Comparison of ENCODE assay signal across 28 mouse cellular contexts in the genomic region with DNA sequence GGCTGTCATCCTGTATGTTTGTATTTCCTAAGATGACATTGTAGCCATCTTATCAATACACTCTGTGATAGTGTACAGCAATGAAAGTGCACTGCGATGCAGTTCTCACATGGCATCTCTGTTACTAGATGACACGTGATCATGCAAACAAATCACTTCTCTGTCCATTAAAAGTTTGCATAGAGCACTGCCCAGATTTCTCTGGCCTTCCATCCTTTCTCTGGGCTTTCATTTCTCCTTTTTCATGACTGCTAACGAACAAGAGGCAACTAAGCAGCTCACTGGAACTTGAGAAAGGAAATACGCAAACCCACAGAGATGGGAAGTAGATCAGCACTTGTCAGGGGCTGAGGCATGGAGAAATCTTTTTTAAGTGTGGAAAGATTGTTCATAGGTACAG. TPM values are rescaled to one million over a fixed set of nuclear protein-coding genes. Genes with fewer than 3 reads are reported as not detected.
DNase-seq lines count a peak whose midpoint lies in the region.
"Had no signal": no experiment of that assay in that cellular context is flagged by ENCODE, and none has a peak within 500 bp of the region (broad histone marks: within the 10 kb centered on the region; RNA-seq: fewer than 3 reads in every experiment).

No protein-coding gene starts in this region.

- no peaks in the 10 kb centered on the region for H3K79me2 ChIP-seq in macrophage (ENCODE audit: inconsistent target)

- no peaks in the 10 kb centered on the region for H3K36me3 ChIP-seq in macrophage (ENCODE audit: inconsistent target)
- H3K36me3 ChIP-seq in splenic B cell, adult 2 months (ENCODE audit: control insufficient read depth, insufficient read depth, low read length, poor library complexity, severe bottlenecking), result no peaks in the 10 kb centered on the region
- H3K36me3 ChIP-seq: embryonic facial prominence, embryonic 13.5 days; forebrain, embryonic 12.5 days; heart, embryonic 13.5 days; hindbrain, embryonic 13.5 days; limb, embryonic 10.5 days; midbrain, embryonic 10.5 days; stomach, embryonic 15.5 days had no signal

- DNase-seq in heart, adult 11 months, result peak; percentile 95
- no peak for DNase-seq in heart, postnatal 10 days
- DNase-seq in lung, postnatal 25 days (ENCODE audit: low spot score), result peak; percentile 4
- no peak for DNase-seq in lung, postnatal 10 days
- peak; percentile 15 for DNase-seq in splenic B cell, adult 2 months (ENCODE audit: low read depth, low spot score)
- DNase-seq in testis, postnatal 14 days (ENCODE audit: low spot score), result no peak
- DNase-seq in ovary, postnatal 14 days (ENCODE audit: low spot score), result no peak
- DNase-seq: adrenal gland, postnatal 36 days; cerebellum, adult 11-12 months; cerebellum, postnatal 14 days; embryo, embryonic 11 days; gastrocnemius, postnatal 36 days; heart, postnatal 36 days; kidney, adult 18-20 months; kidney, postnatal 10 days; liver; lung, postnatal 14 days; right cerebral cortex, postnatal 14 days; thymus, adult 2 months had no signal

- no peaks in the 10 kb centered on the region; the same call in 1 of the 2 replicates for H3K27me3 ChIP-seq in splenic B cell, adult 2 months (ENCODE audit: control insufficient read depth, insufficient read depth, low read length, poor library complexity, severe bottlenecking)
- H3K27me3 ChIP-seq: embryonic facial prominence, embryonic 13.5 days; forebrain, embryonic 12.5 days; heart, embryonic 13.5 days; hindbrain, embryonic 13.5 days; stomach, embryonic 15.5 days had no signal

- H3K27ac ChIP-seq in macrophage, result peak overlapping the region; percentile 98
- H3K27ac ChIP-seq: embryonic facial prominence, embryonic 13.5 days; forebrain, embryonic 12.5 days; heart, embryonic 13.5 days; limb, embryonic 10.5 days; midbrain, embryonic 10.5 days; stomach, embryonic 15.5 days had no signal

- H3K4me3 ChIP-seq in macrophage (ENCODE audit: inconsistent target), result no peak overlapping the region
- H3K4me3 ChIP-seq: embryonic facial prominence, embryonic 13.5 days; erythroblast, embryonic 14.5 days; forebrain, embryonic 12.5 days; heart, embryonic 13.5 days; hindbrain, embryonic 13.5 days; limb, embryonic 10.5 days; midbrain, embryonic 10.5 days; stomach, embryonic 15.5 days had no signal

- WGBS in macrophage (ENCODE audit: missing documents), result 15% methylated on average over 4 of the region's 4 CpGs

- intact Hi-C loops in heart, postnatal 10 days (cut with DNase I), result no loop called here

RNA-seq across cellular contexts. Expression of a gene that starts 17.2 kb away (rescaled TPM):
- total RNA-seq in heart, postnatal 10 days (2021), result 10 to 100 TPM; 26.3 to 28.1 TPM
- 100 to 1,000 TPM in 24 of 26 experiments, 10 to 100 TPM in 2; 94.8 to 286 (median 147) TPM for total RNA-seq in macrophage (2018; cell fraction: chromatin; rRNA removed)
- total RNA-seq in macrophage (2018; cell fraction: cytosol; rRNA removed), result 10 to 100 TPM; 30.8 to 72.6 (median 42.5) TPM
- 100 to 1,000 TPM in 10 of 26 experiments, 10 to 100 TPM in 16; 57.7 to 172 (median 81.8) TPM for total RNA-seq in macrophage (2018; cell fraction: nucleus; rRNA removed)
- polyA plus RNA-seq in macrophage (2018), result 42.8 to 53.4 TPM (median 50.1 TPM) in 3 replicates

Comparison
In these comparisons a context has a peak if more than half of its experiments do, and no peak if none do; other contexts are left out.
1. DNase-seq: peak in heart, adult 11 months (single experiment), lung, postnatal 25 days (single experiment) and splenic B cell, adult 2 months (single experiment); none in heart, postnatal 10 days (0 of 2), lung, postnatal 10 days (single experiment), testis, postnatal 14 days (single experiment) and ovary, postnatal 14 days (single experiment).